Mouse (Mus musculus): ENCODE data around the gene Ppp4r1.

GRCm38 (mm10) chr17:65862579-65862978, 80.2 kb downstream of the Ppp4r1 start:
- no peak for TF ChIP-seq EP300 (IDR thresholded peaks at IDR 0.05; ENCODE audit: insufficient read depth, low read depth, low read length)
- peak; percentile 72 for TF ChIP-seq CTCF (IDR thresholded peaks at IDR 0.05)
- no peak for TF ChIP-seq POLR2A (IDR thresholded peaks at IDR 0.05; ENCODE audit: insufficient read depth, low read depth, low read length)

Data from heart, adult 2 months (tissue).